Mouse (Mus musculus) testis, adult 2 months (tissue): ENCODE measurements around the gene Cyp2j5. TPM values are rescaled to one million over a fixed set of nuclear protein-coding genes. Genes with fewer than 3 reads are reported as not detected.
"Not testable (repeated sequence)": the region's sequence is repeated elsewhere in the genome, so short reads cannot be mapped to it uniquely, and the experiment has no call there.

ENCODE experiments used
- H3K27ac ChIP-seq: fragments of 200-500 bp; 2 replicates; pipeline ENCODE4 v1.5.1; 2012; ENCODE audit warnings: low read depth, low read length; ENCODE audit not compliant: control insufficient read depth, insufficient read depth
- H3K27me3 ChIP-seq: fragments of 200-500 bp; 2 replicates; pipeline ENCODE4 v1.6.1; 2012; ENCODE audit warnings: mild to moderate bottlenecking, low read length, moderate library complexity; ENCODE audit not compliant: control insufficient read depth, insufficient read depth
- H3K36me3 ChIP-seq: fragments of 200-500 bp; 2 replicates; pipeline ENCODE4 v1.6.1; 2012; ENCODE audit warnings: mild to moderate bottlenecking, low read length; ENCODE audit not compliant: control insufficient read depth, insufficient read depth
- H3K4me1 ChIP-seq: fragments of 200-500 bp; 2 replicates; pipeline ENCODE4 v1.6.1; 2012; ENCODE audit warnings: low read length; ENCODE audit not compliant: control insufficient read depth, insufficient read depth
- H3K4me3 ChIP-seq: fragments of 200-500 bp; 2 replicates; pipeline ENCODE4 v1.5.1; 2012; ENCODE audit warnings: low read depth, mild to moderate bottlenecking, low read length, moderate library complexity, mixed read lengths; ENCODE audit not compliant: control insufficient read depth
- CTCF ChIP-seq: fragments of 200-500 bp; IDR thresholded peaks from 2 replicates; pipeline ENCODE4 v1.5.1; 2012; ENCODE audit warnings: low read depth, mild to moderate bottlenecking, inconsistent platforms, low read length, moderate library complexity; ENCODE audit not compliant: control insufficient read depth, insufficient read depth, insufficient replicate concordance
- POLR2A ChIP-seq: fragments of 200-500 bp; IDR thresholded peaks from 2 replicates; pipeline ENCODE4 v1.6.1; 2012; ENCODE audit warnings: low read depth, mild to moderate bottlenecking, inconsistent platforms, low read length, moderate library complexity; ENCODE audit not compliant: control insufficient read depth
- polyA plus RNA-seq: library from polyadenylated mRNA; depleted of rRNA; stranded (reverse); fragments of >200 nt; gene quantifications from 2 replicates; pipeline ENCODE4 v1.2.3, GENCODE M21; 2012; rRNA removed

Gene Cyp2j5
- polyA plus RNA-seq, 1 experiment, result not detected

GRCm38 (mm10) chr4:96581425-96582088 lies 82.4 kb downstream of the Cyp2j5 start:
- Histone ChIP-seq H3K4me3 (no peak overlapping the region), H3K36me3 (no peaks in the 10 kb centered on the region), H3K27ac (no peak overlapping the region), H3K27me3 (no peaks in the 10 kb centered on the region), H3K4me1 (no peaks in the 10 kb centered on the region)
- TF ChIP-seq CTCF, result no peak
- no peak for TF ChIP-seq POLR2A

GRCm38 (mm10) chr4:96580351-96580750 lies 83.6 kb downstream of the Cyp2j5 start:
- not testable (repeated sequence) for H3K4me3 ChIP-seq, H3K27ac ChIP-seq, H3K36me3 ChIP-seq, H3K27me3 ChIP-seq, H3K4me1 ChIP-seq

Other genes with a start within 250 kb of the Cyp2j5 start
- gene Cyp2j8, start 156.8 kb downstream of the Cyp2j5 start, polyA plus RNA-seq, result not detected in 2 replicates
- gene Cyp2j6, start 110.5 kb downstream of the Cyp2j5 start, polyA plus RNA-seq, result 0.26 and 0.27 TPM in 2 replicates
- 0.18 and 0.33 TPM in 2 replicates for gene Cyp2j9, start 72.6 kb downstream of the Cyp2j5 start, polyA plus RNA-seq
- 2.6 TPM in 2 replicates for gene Gm12695, start 121.0 kb upstream of the Cyp2j5 start, polyA plus RNA-seq